Mouse (Mus musculus) lung, embryonic 16.5 days (tissue): ENCODE measurements at regions not wholly inside any gene's neighbourhood (a gene's known extent, or its start where the extent isn't known, plus 50 kb on each side); places are given as distances from the start of the nearest gene placed in this dataset.

Source experiments
- ATAC-seq: fragments of 200-750 bp; cut with Nextera tagmentation; 2 replicates; pipeline ENCODE4 v1.8.0; 2017; ENCODE audit warnings: low read depth, mild to moderate bottlenecking, moderate library complexity
- H3K27ac ChIP-seq: fragments of 300-500 bp; sonication (generic); 2 replicates; pipeline ENCODE4 v1.5.1; 2014; ENCODE audit warnings: mild to moderate bottlenecking, control low read depth, low read length
- H3K27me3 ChIP-seq: fragments of 300-500 bp; sonication (generic); 2 replicates; pipeline ENCODE4 v1.6.1; 2014; ENCODE audit warnings: low read depth, low read length, mixed read lengths; ENCODE audit not compliant: control insufficient read depth, insufficient read depth
- H3K36me3 ChIP-seq: fragments of 300-500 bp; sonication (generic); 2 replicates; pipeline ENCODE4 v1.6.1; 2014; ENCODE audit warnings: low read length; ENCODE audit not compliant: control insufficient read depth, insufficient read depth
- H3K4me1 ChIP-seq: fragments of 300-500 bp; sonication (generic); replicated peaks from 2 replicates; pipeline ENCODE4 v1.6.1; 2014; ENCODE audit warnings: low read length, mixed read lengths; ENCODE audit not compliant: control insufficient read depth, insufficient read depth
- H3K4me2 ChIP-seq: fragments of 300-500 bp; sonication (generic); 2 replicates; pipeline ENCODE4 v1.6.1; 2014; ENCODE audit warnings: low read depth, low read length, control low read depth
- H3K4me3 ChIP-seq: fragments of 300-500 bp; sonication (generic); 2 replicates; pipeline ENCODE4 v1.5.1; 2014; ENCODE audit warnings: mild to moderate bottlenecking, low read length, control low read depth
- H3K9ac ChIP-seq: fragments of 300-500 bp; sonication (generic); 2 replicates; pipeline ENCODE4 v1.6.1; 2014; ENCODE audit warnings: low read length, control low read depth
- H3K9me3 ChIP-seq: fragments of 300-500 bp; sonication (generic); 2 replicates; pipeline ENCODE4 v1.6.1; 2016; ENCODE audit warnings: low read length; ENCODE audit not compliant: control insufficient read depth
- WGBS: fragments of 180-500 bp; shearing (Covaris S2); extraction: QIAGEN DNeasy Blood & Tissue Kit; methylation state at CpG from one replicate; pipeline ENCODE4 v1.1.7; 2014; 5-methylcytosine and 5-hydroxymethylcytosine counted together

DNA sequence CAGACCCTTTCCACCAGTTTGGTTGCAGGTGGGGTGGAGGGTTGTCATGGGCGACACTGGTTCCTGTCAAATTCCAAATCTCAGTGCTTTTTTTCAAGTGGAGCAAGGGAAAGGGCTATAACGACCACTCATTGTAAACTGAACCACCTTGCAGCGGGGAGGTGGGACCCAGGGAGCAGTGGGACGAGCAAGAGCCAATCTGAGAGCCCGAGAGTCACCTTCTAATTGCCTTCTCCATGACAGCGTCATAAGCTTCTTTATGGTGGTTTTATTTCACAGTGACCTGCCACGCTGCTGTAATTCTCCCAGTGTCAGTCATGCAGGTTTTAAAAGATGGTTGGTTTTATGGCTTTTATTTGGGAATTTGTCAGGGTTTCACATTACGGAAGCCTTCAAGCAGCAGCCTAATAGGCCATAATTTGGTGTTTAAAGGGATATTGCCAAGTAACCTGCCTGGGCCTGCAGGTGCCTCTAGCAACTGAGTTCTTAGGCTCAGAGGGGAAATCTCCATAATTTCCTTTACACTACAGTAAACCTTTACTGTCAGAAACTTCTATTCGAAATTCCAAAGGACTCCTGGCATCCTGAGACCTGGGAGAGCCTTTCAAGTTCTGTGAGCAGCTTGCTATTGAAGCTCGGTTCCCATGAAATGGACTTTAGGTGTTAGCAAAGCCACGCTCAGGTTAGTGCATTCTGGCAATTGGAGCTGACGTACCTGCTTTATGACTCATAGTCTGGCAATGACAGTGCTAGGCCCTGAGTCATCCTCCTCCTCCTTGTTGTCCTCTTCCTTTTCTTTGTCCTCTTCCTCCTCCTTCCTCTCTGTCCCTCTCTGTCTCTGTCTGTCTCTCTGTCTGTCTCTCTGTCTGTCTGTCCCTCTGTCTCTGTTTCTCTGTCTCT, 235.6 kb upstream of the Pgrmc2 start:
- H3K27ac ChIP-seq: no peak overlapping the region
- no peaks in the 10 kb centered on the region for H3K27me3 ChIP-seq
- H3K4me1 ChIP-seq: peaks cover 2% of the 10 kb centered on the region; the same call in 1 of the 2 replicates
- ATAC-seq: no peak
- WGBS: 75% methylated on average over 12 of the region's 12 CpGs
- no peak overlapping the region for H3K4me3 ChIP-seq
- H3K9ac ChIP-seq: no peak overlapping the region
- no peaks in the 10 kb centered on the region for H3K36me3 ChIP-seq
- H3K4me2 ChIP-seq: no peak overlapping the region
- no peaks in the 10 kb centered on the region for H3K9me3 ChIP-seq

DNA sequence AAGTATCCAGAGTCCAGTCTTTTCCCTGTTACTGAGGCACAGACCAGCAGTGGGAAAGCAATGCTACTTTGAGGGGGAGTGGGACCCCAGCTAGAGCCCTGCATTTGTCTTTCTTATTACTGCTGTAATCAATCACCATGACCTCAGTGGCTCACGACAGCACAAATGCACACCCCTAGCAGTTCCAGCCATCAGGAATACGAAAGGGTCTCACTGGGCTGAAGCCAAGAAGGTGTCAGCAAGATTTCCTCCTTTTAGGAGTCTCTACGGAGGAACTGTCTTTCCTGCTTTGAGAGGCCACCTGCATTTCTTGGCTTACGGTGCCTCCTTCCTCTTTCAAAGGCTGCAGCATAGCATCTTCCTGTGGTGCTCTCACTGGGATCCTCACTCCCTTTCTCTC, 234.3 kb upstream of the Pgrmc2 start:
- ATAC-seq: 0 out of 2 replicates have a peak, but pooled peaks have one; percentile 28
- peaks cover 2% of the 10 kb centered on the region; the same call in 1 of the 2 replicates for H3K4me1 ChIP-seq
- no peaks in the 10 kb centered on the region for H3K36me3 ChIP-seq
- H3K27me3 ChIP-seq: no peaks in the 10 kb centered on the region
- WGBS: 39% methylated on average over 4 of the region's 4 CpGs
- H3K27ac ChIP-seq: no peak overlapping the region
- no peaks in the 10 kb centered on the region for H3K9me3 ChIP-seq
- H3K4me3 ChIP-seq: no peak overlapping the region
- no peak overlapping the region for H3K9ac ChIP-seq
- H3K4me2 ChIP-seq: no peak overlapping the region

DNA sequence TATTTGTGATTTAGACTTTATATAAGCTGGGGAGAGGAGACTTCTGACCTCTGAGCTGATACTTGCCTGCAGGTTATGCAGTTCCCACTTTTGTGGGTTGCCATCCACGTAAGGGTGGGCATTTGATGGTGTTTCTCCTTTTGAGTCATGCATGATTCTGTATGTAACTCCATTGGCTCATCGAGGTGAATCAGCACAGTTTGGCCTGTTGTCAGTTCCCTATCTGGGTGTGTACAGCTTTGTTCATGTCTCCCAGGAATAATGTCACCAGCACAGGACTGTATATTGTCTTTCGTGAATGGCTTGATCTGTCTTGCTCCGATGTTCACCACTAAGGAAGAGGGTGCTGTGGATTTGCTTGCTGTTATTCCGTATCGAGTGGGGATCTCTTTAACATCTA, 229.6 kb upstream of the Pgrmc2 start:
- no peak for ATAC-seq
- no peak overlapping the region for H3K9ac ChIP-seq
- no peaks in the 10 kb centered on the region for H3K36me3 ChIP-seq
- no peak overlapping the region for H3K4me2 ChIP-seq
- WGBS: 89% methylated on average over 6 of the region's 6 CpGs
- no peak overlapping the region for H3K4me3 ChIP-seq
- H3K4me1 ChIP-seq: no peaks in the 10 kb centered on the region
- no peaks in the 10 kb centered on the region for H3K27me3 ChIP-seq
- no peak overlapping the region for H3K27ac ChIP-seq
- H3K9me3 ChIP-seq: no peaks in the 10 kb centered on the region

DNA sequence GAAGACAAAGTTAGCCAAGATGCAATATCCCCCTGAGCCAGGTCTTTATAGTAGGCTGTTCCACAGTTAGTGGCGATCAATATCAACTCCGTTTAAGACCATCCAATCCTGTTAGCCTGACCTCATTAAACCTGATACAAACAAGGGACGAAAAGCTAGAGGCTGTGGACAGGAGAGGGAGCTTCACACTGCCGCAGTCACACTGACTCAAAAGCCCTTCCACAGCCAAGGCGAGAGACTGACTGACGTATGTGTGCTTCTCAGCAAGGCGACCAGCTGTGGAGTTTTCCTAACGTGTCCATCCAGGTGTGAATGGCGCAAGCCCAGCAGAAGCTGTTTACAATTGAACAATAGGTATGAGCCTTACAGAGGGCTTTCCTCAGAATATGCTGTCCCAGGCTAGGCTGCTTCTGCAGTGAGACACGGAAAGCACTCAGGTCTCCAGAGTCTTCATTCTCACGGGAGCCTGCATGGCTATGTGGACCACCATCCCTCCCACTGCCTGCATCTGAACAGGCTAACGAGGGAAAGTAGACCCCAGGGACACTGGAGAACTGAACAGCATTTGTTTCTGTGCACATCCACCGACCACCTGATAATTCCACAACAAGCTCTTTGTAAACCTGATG, 224.7 kb upstream of the Pgrmc2 start:
- no peak overlapping the region for H3K4me3 ChIP-seq
- H3K4me2 ChIP-seq: no peak overlapping the region
- ATAC-seq: no peak
- no peaks in the 10 kb centered on the region for H3K4me1 ChIP-seq
- no peak overlapping the region for H3K27ac ChIP-seq
- no peaks in the 10 kb centered on the region for H3K27me3 ChIP-seq
- no peaks in the 10 kb centered on the region for H3K9me3 ChIP-seq
- 72% methylated on average over 13 of the region's 13 CpGs for WGBS
- no peaks in the 10 kb centered on the region for H3K36me3 ChIP-seq
- no peak overlapping the region for H3K9ac ChIP-seq

DNA sequence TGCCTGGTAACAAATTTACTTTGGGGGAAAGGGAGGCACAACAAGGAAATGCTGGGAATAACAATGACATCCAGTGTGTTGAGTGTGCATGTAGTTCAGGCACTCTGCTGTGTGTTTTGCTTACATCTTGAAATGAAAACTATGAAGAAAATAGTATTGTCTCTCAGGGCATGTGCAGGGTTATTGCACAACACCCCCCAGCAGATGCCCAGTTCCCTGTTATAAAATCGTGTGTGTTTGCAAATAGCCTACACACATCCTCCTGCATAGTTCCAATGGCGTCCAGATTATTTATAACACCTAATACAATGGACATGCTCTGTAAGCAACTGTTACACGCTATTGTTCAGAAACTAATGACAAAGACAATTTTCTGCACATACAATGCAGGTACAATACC, 220.0 kb upstream of the Pgrmc2 start:
- Histone ChIP-seq H3K27ac (no peak overlapping the region), H3K4me2 (no peak overlapping the region), H3K4me1 (no peaks in the 10 kb centered on the region), H3K4me3 (no peak overlapping the region), H3K9me3 (no peaks in the 10 kb centered on the region), H3K9ac (no peak overlapping the region), H3K36me3 (no peaks in the 10 kb centered on the region), H3K27me3 (no peaks in the 10 kb centered on the region)
- no peak for ATAC-seq
- 51% methylated on average over 3 of the region's 3 CpGs for WGBS

DNA sequence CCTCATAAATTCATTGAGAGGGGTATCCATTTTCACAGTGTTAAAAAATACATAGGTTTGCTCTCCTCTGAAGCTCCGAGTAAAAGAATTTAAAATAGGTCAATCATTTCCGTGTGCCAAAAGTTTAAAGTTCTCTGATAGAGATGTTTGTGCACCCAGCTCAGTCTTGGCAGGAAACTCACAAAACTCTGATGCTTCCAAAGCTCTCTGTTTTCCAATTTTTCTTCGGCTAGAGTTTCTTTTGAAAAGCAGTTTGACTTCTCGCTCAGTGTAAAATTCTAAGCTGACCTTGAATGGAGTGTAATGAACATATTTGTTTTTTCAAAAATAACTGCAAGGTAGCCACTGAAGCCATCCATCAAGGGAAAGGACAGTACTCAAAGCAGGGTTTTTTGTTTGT, 215.9 kb upstream of the Pgrmc2 start:
- Histone ChIP-seq H3K4me1 (peaks cover 6% of the 10 kb centered on the region; the same call in 1 of the 2 replicates), H3K4me3 (no peak overlapping the region), H3K36me3 (no peaks in the 10 kb centered on the region), H3K9me3 (no peaks in the 10 kb centered on the region), H3K27me3 (no peaks in the 10 kb centered on the region; the same call in 1 of the 2 replicates), H3K4me2 (no peak overlapping the region), H3K9ac (no peak overlapping the region), H3K27ac (no peak overlapping the region)
- ATAC-seq: no peak
- 41% methylated on average over 4 of the region's 4 CpGs for WGBS

DNA sequence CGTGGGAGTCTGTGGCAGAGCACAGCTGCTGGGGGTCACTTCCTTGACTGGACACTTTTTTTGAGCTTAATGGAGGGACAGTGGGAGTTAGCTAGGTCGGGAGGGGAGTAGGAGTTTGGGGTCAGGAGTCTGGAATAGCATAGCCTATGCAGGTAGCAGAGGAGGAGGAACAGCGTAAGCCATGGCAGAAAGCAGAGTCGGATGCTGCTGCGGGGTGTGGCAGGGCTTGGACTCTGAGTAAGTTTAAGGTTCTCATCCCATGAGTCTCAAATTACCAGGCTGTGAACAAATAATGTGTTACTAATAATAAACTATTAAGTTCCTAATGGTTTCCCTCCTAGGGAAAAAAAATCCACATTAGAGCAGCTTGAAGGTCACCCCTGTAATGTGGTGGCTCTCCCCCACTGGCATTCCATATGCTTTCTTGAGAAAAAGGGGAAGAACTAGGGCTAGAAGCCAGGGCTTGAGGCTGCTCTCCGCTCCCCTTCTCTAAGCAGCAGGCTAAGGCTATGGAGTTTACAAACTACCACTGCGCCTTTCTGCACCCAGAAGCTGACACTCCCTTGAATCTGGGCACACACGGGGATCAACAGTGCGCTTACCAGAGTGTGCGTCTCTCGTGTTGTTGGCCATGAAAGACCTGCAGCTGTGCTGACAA, 213.4 kb upstream of the Pgrmc2 start:
- Histone ChIP-seq H3K4me3 (no peak overlapping the region), H3K4me2 (no peak overlapping the region), H3K9ac (no peak overlapping the region), H3K9me3 (no peaks in the 10 kb centered on the region), H3K27ac (no peak overlapping the region), H3K27me3 (no peaks in the 10 kb centered on the region; the same call in 1 of the 2 replicates), H3K4me1 (peaks cover 12% of the 10 kb centered on the region; the same call in 1 of the 2 replicates), H3K36me3 (no peaks in the 10 kb centered on the region)
- WGBS: 66% methylated on average over 11 of the region's 11 CpGs
- peak; percentile 17; the same call in 1 of the 2 replicates for ATAC-seq

DNA sequence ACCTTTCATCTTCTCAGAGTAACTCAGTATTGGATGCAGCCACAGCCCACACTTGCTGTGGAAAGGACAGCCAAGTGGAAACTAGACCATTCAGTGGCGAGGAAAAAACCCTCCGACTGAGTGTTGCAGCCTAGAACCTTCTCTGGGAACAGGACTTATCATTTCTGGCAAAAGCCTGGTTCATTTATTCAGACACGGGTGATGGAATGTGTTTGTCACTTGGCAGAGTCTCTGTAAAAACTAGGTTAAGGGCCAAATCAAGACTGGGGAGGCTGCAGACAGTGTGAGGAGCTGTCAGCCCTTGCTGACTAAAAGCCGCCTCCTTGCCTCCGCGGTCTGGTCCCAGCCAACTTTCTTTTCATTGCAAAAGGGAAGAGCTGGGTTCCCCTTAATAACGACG, 212.3 kb upstream of the Pgrmc2 start:
- peaks cover 20% of the 10 kb centered on the region for H3K4me1 ChIP-seq
- no peak overlapping the region for H3K4me3 ChIP-seq
- no peak overlapping the region for H3K4me2 ChIP-seq
- no peaks in the 10 kb centered on the region for H3K9me3 ChIP-seq
- H3K27me3 ChIP-seq: no peaks in the 10 kb centered on the region; the same call in 1 of the 2 replicates
- peak; percentile 90 for ATAC-seq
- no peak overlapping the region for H3K27ac ChIP-seq
- 25% methylated on average over 8 of the region's 8 CpGs for WGBS
- H3K36me3 ChIP-seq: no peaks in the 10 kb centered on the region
- no peak overlapping the region for H3K9ac ChIP-seq
